Mouse (Mus musculus): Measurements from ENCODE around the gene Col5a1. TPM values are rescaled to one million over a fixed set of nuclear protein-coding genes. Genes with fewer than 3 reads are reported as not detected.

Gene Col5a1
- polyA plus RNA-seq, 1 experiment from 2014 or later, result 83.2 TPM

- TF ChIP-seq CTCF (IDR thresholded peaks at IDR 0.05; ENCODE audit: low read depth), result no peak
- Histone ChIP-seq H3K4me2 (no peak overlapping the region), H3K27ac (ENCODE audit: low read depth) (no peak overlapping the region), H3K9me3 (ENCODE audit: low read depth, low read length) (no peaks in the 10 kb centered on the region), H3K4me1 (ENCODE audit: insufficient read depth) (no peaks in the 10 kb centered on the region), H3K4me3 (ENCODE audit: low read depth, low read length) (no peak overlapping the region), H3K27me3 (ENCODE audit: insufficient read depth, low read length) (no peaks in the 10 kb centered on the region), H3K36me3 (ENCODE audit: insufficient read depth) (no peaks in the 10 kb centered on the region), H3K9ac (no peak overlapping the region)
- DNase-seq (no peak), ATAC-seq (ENCODE audit: insufficient read depth) (no peak)
- 72% methylated on average over 7 of the region's 7 CpGs for WGBS
Observed at GRCm38 (mm10) chr2:28075616-28076187, 189.5 kb downstream of the Col5a1 start.

- no peak within 1 kb of the TSS for H3K9ac ChIP-seq
- no peaks in the 10 kb centered on the region for H3K9me3 ChIP-seq (ENCODE audit: low read depth, low read length)
- H3K36me3 ChIP-seq (ENCODE audit: insufficient read depth), result no peaks in the 10 kb centered on the region
- ATAC-seq (ENCODE audit: insufficient read depth), result no peak
- no peaks in the 10 kb centered on the region for H3K27me3 ChIP-seq (ENCODE audit: insufficient read depth, low read length)
- H3K4me3 ChIP-seq (ENCODE audit: low read depth, low read length), result no peak within 1 kb of the TSS
- WGBS, result 70% methylated on average over 3 of the region's 3 CpGs
- DNase-seq, result no peak
- no peak within 1 kb of the TSS for H3K27ac ChIP-seq (ENCODE audit: low read depth)
- no peak within 1 kb of the TSS for H3K4me2 ChIP-seq
- no peak for TF ChIP-seq CTCF (IDR thresholded peaks at IDR 0.05; ENCODE audit: low read depth)
- H3K4me1 ChIP-seq (ENCODE audit: insufficient read depth), result no peaks in the 10 kb centered on the region
Observed at GRCm38 (mm10) chr2:28084768-28085167, 198.5 kb downstream of the Col5a1 start, which contains the start of gene Fcnb. Fcnb (minus strand) TSS chr2:28084885.

DNA sequence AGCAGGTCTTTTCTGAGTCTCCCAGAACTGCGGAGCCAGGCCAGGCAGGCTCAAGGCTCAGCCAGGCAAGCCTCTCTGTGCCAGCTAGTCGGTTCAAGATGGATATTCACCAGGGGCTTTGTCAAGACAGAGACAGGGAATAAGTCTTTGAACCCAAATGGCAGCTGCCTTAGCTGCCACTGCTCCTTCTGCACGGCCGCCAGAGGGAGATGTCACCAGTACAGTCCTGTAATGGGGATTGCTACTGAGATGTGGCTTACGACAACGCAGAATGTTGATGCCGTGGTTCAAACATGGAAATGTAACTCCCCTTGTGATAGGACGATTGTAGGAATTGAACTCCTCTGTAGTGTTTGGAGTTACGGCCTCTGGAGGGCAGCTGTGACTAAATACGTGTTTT is 199.9 kb downstream of the Col5a1 start:
- no peak overlapping the region for H3K9ac ChIP-seq
- H3K4me2 ChIP-seq, result no peak overlapping the region
- H3K27me3 ChIP-seq (ENCODE audit: insufficient read depth, low read length), result no peaks in the 10 kb centered on the region
- no peak overlapping the region for H3K27ac ChIP-seq (ENCODE audit: low read depth)
- ATAC-seq (ENCODE audit: insufficient read depth) (no peak), DNase-seq (no peak)
- WGBS, result 74% methylated on average over 10 of the region's 10 CpGs
- H3K4me3 ChIP-seq (ENCODE audit: low read depth, low read length), result no peak overlapping the region
- 0 out of 2 replicates have a peak, but pooled peaks have one; percentile 18 for TF ChIP-seq CTCF (IDR thresholded peaks at IDR 0.05; ENCODE audit: low read depth)
- H3K36me3 ChIP-seq (ENCODE audit: insufficient read depth), result no peaks in the 10 kb centered on the region
- H3K9me3 ChIP-seq (ENCODE audit: low read depth, low read length), result no peaks in the 10 kb centered on the region
- no peaks in the 10 kb centered on the region for H3K4me1 ChIP-seq (ENCODE audit: insufficient read depth)

- no peak overlapping the region for H3K27ac ChIP-seq (ENCODE audit: low read depth)
- no peaks in the 10 kb centered on the region for H3K27me3 ChIP-seq (ENCODE audit: insufficient read depth, low read length)
- no peak overlapping the region for H3K9ac ChIP-seq
- TF ChIP-seq CTCF (IDR thresholded peaks at IDR 0.05; ENCODE audit: low read depth), result no peak
- 19% methylated on average over 5 of the region's 5 CpGs for WGBS
- DNase-seq (peak; percentile 44), ATAC-seq (ENCODE audit: insufficient read depth) (peak; percentile 60; the same call in 1 of the 2 replicates)
- H3K4me1 ChIP-seq (ENCODE audit: insufficient read depth), result no peaks in the 10 kb centered on the region
- no peak overlapping the region for H3K4me3 ChIP-seq (ENCODE audit: low read depth, low read length)
- H3K4me2 ChIP-seq, result no peak overlapping the region
- no peaks in the 10 kb centered on the region for H3K9me3 ChIP-seq (ENCODE audit: low read depth, low read length)
- no peaks in the 10 kb centered on the region for H3K36me3 ChIP-seq (ENCODE audit: insufficient read depth)
Observed at GRCm38 (mm10) chr2:28089095-28089494, 202.9 kb downstream of the Col5a1 start.

Other genes with a start within 250 kb of the Col5a1 start
- 9.1 and 10.3 TPM in 2 replicates for gene Rxra, start 210.0 kb upstream of the Col5a1 start, polyA plus RNA-seq (2014; fragmentation: Nextera tagmentation; extraction: Ambion mirVana)
- 0.30 TPM in 1 of 2 replicates, not detected in the other for gene Fcnb, start 198.5 kb downstream of the Col5a1 start, polyA plus RNA-seq (2014; fragmentation: Nextera tagmentation; extraction: Ambion mirVana)